Mouse (Mus musculus): ENCODE measurements around the gene Grid2. TPM values are rescaled to one million over a fixed set of nuclear protein-coding genes. Genes with fewer than 3 reads are reported as not detected.

The Grid2 gene
- polyA plus RNA-seq, 1 experiment from 2014 or later: 6.3 TPM

GRCm38 (mm10) chr6:63685689-63686088 is 430.0 kb downstream of the Grid2 start:
- no peaks in the 10 kb centered on the region for H3K27me3 ChIP-seq (replicated peaks)
- no peaks in the 10 kb centered on the region for H3K9me3 ChIP-seq
- no peaks in the 10 kb centered on the region for H3K36me3 ChIP-seq
- no peak overlapping the region for H3K27ac ChIP-seq
- WGBS: 73% methylated on average over 3 of the region's 3 CpGs
- no peak for ATAC-seq (ENCODE audit: low FRiP score, low read depth)
- H3K4me1 ChIP-seq: no peaks in the 10 kb centered on the region
- H3K4me3 ChIP-seq: no peak overlapping the region
- H3K9ac ChIP-seq: no peak overlapping the region
- no peak overlapping the region for H3K4me2 ChIP-seq (replicated peaks)

GRCm38 (mm10) chr6:63701684-63702083 is 446.0 kb downstream of the Grid2 start:
- no peak for ATAC-seq (ENCODE audit: low FRiP score, low read depth)
- WGBS: 81% methylated on average over 1 of the region's 1 CpGs

DNA sequence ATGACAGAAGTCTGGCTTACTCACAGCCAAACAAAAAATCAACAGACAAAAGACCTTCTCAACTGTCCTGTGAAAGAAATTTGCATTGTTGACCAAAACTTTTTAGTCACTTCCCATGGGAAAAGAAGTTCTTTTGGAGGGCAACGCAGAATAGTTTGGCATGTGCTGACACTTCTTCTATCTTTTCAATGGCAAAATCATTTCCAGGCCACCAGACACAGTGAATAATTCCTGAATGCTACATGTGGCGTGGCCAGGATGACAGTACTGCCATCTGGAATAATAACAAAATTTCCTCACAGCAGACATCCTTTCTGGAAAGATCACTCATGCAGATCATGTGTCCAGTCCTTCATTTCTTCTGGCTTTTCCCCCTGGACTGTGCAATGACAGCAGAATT is 478.1 kb downstream of the Grid2 start:
- Histone ChIP-seq H3K27ac (no peak overlapping the region), H3K36me3 (no peaks in the 10 kb centered on the region), H3K27me3 (replicated peaks) (no peaks in the 10 kb centered on the region), H3K4me3 (no peak overlapping the region), H3K4me1 (no peaks in the 10 kb centered on the region), H3K4me2 (replicated peaks) (no peak overlapping the region), H3K9me3 (no peaks in the 10 kb centered on the region), H3K9ac (no peak overlapping the region)
- ATAC-seq (ENCODE audit: low FRiP score, low read depth): no peak
- 42% methylated on average over 2 of the region's 2 CpGs for WGBS

More at GRCm38 (mm10) chr6:63701684-63702083, 446.0 kb downstream of the Grid2 start:
- no peaks in the 10 kb centered on the region for H3K9me3 ChIP-seq
- H3K36me3 ChIP-seq: no peaks in the 10 kb centered on the region
- no peak overlapping the region for H3K27ac ChIP-seq
- no peak overlapping the region for H3K4me2 ChIP-seq (replicated peaks)
- H3K4me3 ChIP-seq: no peak overlapping the region
- no peaks in the 10 kb centered on the region for H3K27me3 ChIP-seq (replicated peaks)
- no peak overlapping the region for H3K9ac ChIP-seq
- no peaks in the 10 kb centered on the region for H3K4me1 ChIP-seq

GRCm38 (mm10) chr6:63762535-63762934 is 506.9 kb downstream of the Grid2 start:
- ATAC-seq (ENCODE audit: low FRiP score, low read depth): no peak
- Histone ChIP-seq H3K9me3 (peaks cover 4% of the 10 kb centered on the region; the same call in 1 of the 2 replicates), H3K9ac (no peak overlapping the region), H3K27me3 (replicated peaks) (no peaks in the 10 kb centered on the region), H3K4me1 (no peaks in the 10 kb centered on the region), H3K4me3 (no peak overlapping the region), H3K4me2 (replicated peaks) (no peak overlapping the region), H3K36me3 (no peaks in the 10 kb centered on the region), H3K27ac (no peak overlapping the region)
- WGBS: 61% methylated on average over 2 of the region's 2 CpGs

DNA sequence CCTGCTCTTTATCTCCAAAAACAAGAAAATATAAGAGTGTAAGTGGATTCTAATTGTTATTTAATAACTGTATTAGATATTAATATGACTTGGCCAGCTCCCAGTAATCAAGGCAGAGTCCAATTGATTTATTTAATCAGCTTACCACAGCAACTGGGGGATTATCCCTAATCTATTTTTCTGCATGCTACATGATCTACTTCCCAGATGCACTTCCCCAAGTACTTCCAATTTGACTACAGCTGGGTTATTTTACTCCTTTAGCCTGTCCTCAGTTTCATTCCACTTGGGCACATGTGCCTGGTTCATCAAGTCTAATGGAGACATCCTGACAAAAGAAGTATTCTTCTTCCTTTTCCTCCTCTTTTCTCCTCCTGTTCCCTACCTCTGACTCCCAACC is 539.0 kb downstream of the Grid2 start:
- H3K4me2 ChIP-seq (replicated peaks): no peak overlapping the region
- no peaks in the 10 kb centered on the region for H3K9me3 ChIP-seq
- no peaks in the 10 kb centered on the region for H3K27me3 ChIP-seq (replicated peaks)
- no peak overlapping the region for H3K27ac ChIP-seq
- no peak for ATAC-seq (ENCODE audit: low FRiP score, low read depth)
- no peaks in the 10 kb centered on the region for H3K4me1 ChIP-seq
- H3K4me3 ChIP-seq: no peak overlapping the region
- no peaks in the 10 kb centered on the region for H3K36me3 ChIP-seq
- no peak overlapping the region for H3K9ac ChIP-seq

GRCm38 (mm10) chr6:63820236-63820635 is 564.6 kb downstream of the Grid2 start:
- Histone ChIP-seq H3K9ac (no peak overlapping the region), H3K4me2 (replicated peaks) (no peak overlapping the region), H3K4me3 (no peak overlapping the region), H3K27me3 (replicated peaks) (no peaks in the 10 kb centered on the region), H3K9me3 (no peaks in the 10 kb centered on the region), H3K36me3 (no peaks in the 10 kb centered on the region), H3K4me1 (no peaks in the 10 kb centered on the region), H3K27ac (no peak overlapping the region)
- 59% methylated on average over 5 of the region's 5 CpGs for WGBS
- ATAC-seq (ENCODE audit: low FRiP score, low read depth): no peak

DNA sequence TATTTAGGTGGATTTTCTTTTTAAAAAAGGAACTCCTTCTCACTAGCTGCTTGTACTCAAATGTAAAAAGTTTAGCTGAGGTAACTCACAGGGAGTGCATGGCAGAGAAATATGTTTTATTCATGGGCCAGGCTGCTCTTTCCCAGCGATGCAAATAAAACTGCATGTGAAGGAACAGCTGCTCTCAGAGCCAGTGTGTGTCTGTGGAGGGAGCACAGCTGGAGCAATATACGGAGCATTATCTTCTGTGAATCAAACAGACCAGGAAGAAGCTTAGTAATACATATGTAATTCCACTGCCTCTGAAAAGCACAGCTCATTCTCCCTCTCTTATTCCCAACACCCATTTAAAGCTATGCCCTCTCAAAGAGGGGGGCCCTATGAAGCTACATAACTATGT is 607.0 kb downstream of the Grid2 start:
- Histone ChIP-seq H3K4me3 (no peak overlapping the region), H3K27me3 (replicated peaks) (no peaks in the 10 kb centered on the region), H3K27ac (no peak overlapping the region), H3K4me2 (replicated peaks) (no peak overlapping the region), H3K4me1 (0 out of 2 replicates have a peak, but pooled peaks cover 5% of the 10 kb centered on the region), H3K9me3 (no peaks in the 10 kb centered on the region), H3K9ac (no peak overlapping the region), H3K36me3 (no peaks in the 10 kb centered on the region)
- peak; percentile 85 for ATAC-seq (ENCODE audit: low FRiP score, low read depth)
- WGBS: 12% methylated on average over 2 of the region's 2 CpGs

DNA sequence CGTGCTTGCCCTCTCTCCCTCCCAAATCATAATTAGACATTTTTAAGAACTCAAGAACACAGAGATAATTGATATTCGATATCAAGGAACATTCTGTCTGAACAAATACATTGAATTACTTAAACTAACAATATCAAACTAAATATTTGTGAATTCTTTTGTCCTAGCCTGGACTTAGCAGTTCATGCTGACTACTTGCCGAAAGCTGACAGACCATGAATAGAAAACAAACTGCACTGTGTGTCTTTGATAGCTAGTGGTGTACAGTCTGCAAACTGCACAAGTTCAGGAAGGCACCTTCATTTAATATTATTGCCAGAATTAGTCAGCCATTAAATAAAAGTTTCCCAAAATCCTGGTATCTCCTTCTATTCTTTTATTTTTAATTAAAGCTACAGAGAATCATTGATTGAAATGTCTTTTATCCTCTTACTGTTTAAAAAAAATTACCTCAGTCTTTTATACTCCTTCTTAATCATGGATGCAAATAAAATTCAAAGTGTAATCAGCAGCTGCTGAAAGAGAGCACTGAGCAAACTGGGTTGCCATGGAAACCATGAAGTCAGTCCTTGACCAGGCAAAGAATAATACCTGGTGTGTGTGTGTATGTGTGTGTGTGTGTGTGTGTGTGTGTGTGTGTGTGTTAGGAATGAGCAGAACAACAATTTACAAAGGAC is 621.5 kb downstream of the Grid2 start:
- Histone ChIP-seq H3K36me3 (no peaks in the 10 kb centered on the region), H3K9ac (no peak overlapping the region), H3K9me3 (no peaks in the 10 kb centered on the region), H3K27ac (no peak overlapping the region), H3K4me3 (no peak overlapping the region), H3K4me2 (replicated peaks) (no peak overlapping the region), H3K4me1 (peaks cover 3% of the 10 kb centered on the region; the same call in 1 of the 2 replicates), H3K27me3 (replicated peaks) (no peaks in the 10 kb centered on the region)
- WGBS: 59% methylated on average over 3 of the region's 3 CpGs
- ATAC-seq (ENCODE audit: low FRiP score, low read depth): peak; percentile 83

- peak; percentile 37; the same call in 1 of the 2 replicates for ATAC-seq (ENCODE audit: low FRiP score, low read depth)
- no peaks in the 10 kb centered on the region for H3K36me3 ChIP-seq
- no peaks in the 10 kb centered on the region for H3K27me3 ChIP-seq (replicated peaks)
- H3K9ac ChIP-seq: no peak overlapping the region
- no peaks in the 10 kb centered on the region for H3K9me3 ChIP-seq
- H3K4me1 ChIP-seq: peaks cover 3% of the 10 kb centered on the region; the same call in 1 of the 2 replicates
- no peak overlapping the region for H3K27ac ChIP-seq
- 65% methylated on average over 6 of the region's 6 CpGs for WGBS
- H3K4me2 ChIP-seq (replicated peaks): no peak overlapping the region
- no peak overlapping the region for H3K4me3 ChIP-seq
These were observed 622.2 kb downstream of the Grid2 start for GRCm38 (mm10) chr6:63877765-63878345.

DNA sequence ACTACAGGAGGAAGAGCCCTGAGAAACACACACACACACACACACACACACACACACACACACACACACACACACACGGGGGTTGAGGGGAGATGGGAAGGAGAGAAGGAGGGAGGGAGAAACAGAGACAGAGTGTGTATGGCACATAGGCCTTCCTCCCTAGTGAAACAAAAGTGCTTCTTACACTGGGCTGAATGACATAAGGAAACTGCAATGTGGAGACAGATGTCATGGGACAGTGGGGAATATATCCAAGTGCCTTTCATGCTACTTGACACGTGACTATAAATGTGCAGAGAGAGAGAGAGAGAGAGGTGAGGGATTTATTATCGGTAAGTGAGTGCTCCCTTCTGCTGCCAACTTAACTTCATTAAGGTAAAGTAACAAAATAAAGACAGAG is 639.0 kb downstream of the Grid2 start:
- peak; percentile 41; the same call in 1 of the 2 replicates for ATAC-seq (ENCODE audit: low FRiP score, low read depth)
- no peak overlapping the region for H3K4me2 ChIP-seq (replicated peaks)
- WGBS: 50% methylated on average over 2 of the region's 3 CpGs

GRCm38 (mm10) chr6:63898171-63898570 is 642.5 kb downstream of the Grid2 start:
- 90% methylated on average over 2 of the region's 2 CpGs for WGBS
- H3K36me3 ChIP-seq: no peaks in the 10 kb centered on the region
- no peak overlapping the region for H3K27ac ChIP-seq
- H3K4me3 ChIP-seq: no peak overlapping the region
- no peak overlapping the region for H3K4me2 ChIP-seq (replicated peaks)
- H3K9ac ChIP-seq: no peak overlapping the region
- H3K9me3 ChIP-seq: no peaks in the 10 kb centered on the region
- no peaks in the 10 kb centered on the region for H3K4me1 ChIP-seq
- no peaks in the 10 kb centered on the region for H3K27me3 ChIP-seq (replicated peaks)
- no peak for ATAC-seq (ENCODE audit: low FRiP score, low read depth)

More for the DNA sequence above, 639.0 kb downstream of the Grid2 start:
- H3K27me3 ChIP-seq (replicated peaks): no peaks in the 10 kb centered on the region
- no peaks in the 10 kb centered on the region for H3K36me3 ChIP-seq
- H3K27ac ChIP-seq: no peak overlapping the region
- no peaks in the 10 kb centered on the region for H3K9me3 ChIP-seq
- H3K4me3 ChIP-seq: no peak overlapping the region
- H3K9ac ChIP-seq: no peak overlapping the region
- no peaks in the 10 kb centered on the region for H3K4me1 ChIP-seq

DNA sequence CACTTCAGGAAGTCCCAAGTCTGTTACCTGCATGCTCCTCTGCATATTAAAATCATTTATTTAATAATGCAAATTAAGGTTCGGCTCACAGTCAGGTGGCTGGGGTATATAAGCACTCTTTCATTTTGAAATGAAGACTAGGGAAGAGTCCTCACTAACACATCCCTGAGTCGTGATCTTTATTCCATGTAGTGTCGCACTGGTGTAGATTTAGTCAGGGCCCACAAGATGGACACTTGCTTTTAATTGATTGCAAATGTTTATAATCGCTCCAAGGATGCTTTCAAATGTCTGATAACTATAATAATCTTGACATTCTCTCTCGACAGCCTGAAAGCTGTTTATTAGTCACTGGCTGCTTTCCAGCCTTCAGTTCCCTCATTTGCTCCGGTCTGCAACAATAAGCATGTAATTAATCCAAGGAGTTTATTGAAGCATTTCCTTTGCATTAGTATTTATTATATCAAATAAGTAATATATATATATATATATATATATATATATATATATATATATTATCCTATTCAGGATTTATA is 661.4 kb downstream of the Grid2 start:
- Histone ChIP-seq H3K9me3 (no peaks in the 10 kb centered on the region), H3K4me2 (replicated peaks) (no peak overlapping the region), H3K36me3 (no peaks in the 10 kb centered on the region), H3K4me1 (no peaks in the 10 kb centered on the region), H3K27me3 (replicated peaks) (no peaks in the 10 kb centered on the region), H3K27ac (no peak overlapping the region), H3K4me3 (no peak overlapping the region), H3K9ac (no peak overlapping the region)
- no peak for ATAC-seq (ENCODE audit: low FRiP score, low read depth)
- 83% methylated on average over 6 of the region's 6 CpGs for WGBS
